Mouse (Mus musculus) CH12F3 (cell line): ENCODE results near the gene Ptger4.

Experiments used
- in situ Hi-C: fragments of 300-500 bp; cut with MboI; formaldehyde crosslinking; loops from 2 replicates; pipeline ENCODE4 v1.14.3; 2020; ENCODE audit warnings: low sequenced_read_pairs

Gene Ptger4

GRCm38 (mm10) chr15:5243959-5244905, at the start of gene Ptger4:
Gene Ptger4, minus strand, starts transcription at chr15:5244187.
- in situ Hi-C loops, result loop anchor here (5.0 kb wide), 1 partner anchor 668 kb away; no protein-coding TSS in a partner anchor

GRCm38 (mm10) chr15:5288412-5288811, 44.4 kb upstream of the Ptger4 start:
- in situ Hi-C loops, result no loop called here

GRCm38 (mm10) chr15:5287072-5287471, 43.1 kb upstream of the Ptger4 start:
- in situ Hi-C loops, result no loop called here

- in situ Hi-C loops, result no loop called here
Measured at GRCm38 (mm10) chr15:5281316-5281715, 37.3 kb upstream of the Ptger4 start.

GRCm38 (mm10) chr15:5279831-5280230, 35.8 kb upstream of the Ptger4 start:
- in situ Hi-C loops, result no loop called here

- in situ Hi-C loops, result no loop called here
Measured at GRCm38 (mm10) chr15:5278525-5278924, 34.5 kb upstream of the Ptger4 start.

GRCm38 (mm10) chr15:5273981-5274380, 30.0 kb upstream of the Ptger4 start:
- in situ Hi-C loops, result no loop called here

GRCm38 (mm10) chr15:5266095-5266494, 22.1 kb upstream of the Ptger4 start:
- in situ Hi-C loops, result no loop called here

- in situ Hi-C loops, result no loop called here
Measured at GRCm38 (mm10) chr15:5262874-5263504, 19.0 kb upstream of the Ptger4 start.

GRCm38 (mm10) chr15:5262095-5262667, 18.2 kb upstream of the Ptger4 start:
- in situ Hi-C loops, result no loop called here

GRCm38 (mm10) chr15:5261004-5261403, 17.0 kb upstream of the Ptger4 start:
- in situ Hi-C loops, result no loop called here

GRCm38 (mm10) chr15:5260183-5260582, 16.2 kb upstream of the Ptger4 start:
- in situ Hi-C loops, result no loop called here

- in situ Hi-C loops, result no loop called here
Measured at GRCm38 (mm10) chr15:5250182-5250581, 6.2 kb upstream of the Ptger4 start.

- in situ Hi-C loops, result loop anchor here (5.0 kb wide), 1 partner anchor 669 kb away; no protein-coding TSS in a partner anchor
Measured at GRCm38 (mm10) chr15:5243036-5243958, 690 bp downstream of the Ptger4 start.

GRCm38 (mm10) chr15:5242241-5243035, 1.5 kb downstream of the Ptger4 start:
- in situ Hi-C loops, result loop anchor here (5.0 kb wide), 1 partner anchor 670 kb away; no protein-coding TSS in a partner anchor

GRCm38 (mm10) chr15:5241304-5242201, 2.4 kb downstream of the Ptger4 start:
- in situ Hi-C loops, result loop anchor here (5.0 kb wide), 1 partner anchor 671 kb away; no protein-coding TSS in a partner anchor

- in situ Hi-C loops, result loop anchor here (5.0 kb wide), 1 partner anchor 672 kb away; no protein-coding TSS in a partner anchor
Measured at GRCm38 (mm10) chr15:5240360-5240759, 3.6 kb downstream of the Ptger4 start.

GRCm38 (mm10) chr15:5239901-5240300, 4.1 kb downstream of the Ptger4 start:
- in situ Hi-C loops, result loop anchor here (5.0 to 10.0 kb wide), 3 partner anchors 672 to 965 kb away; no protein-coding TSS in a partner anchor
